Mouse (Mus musculus): ENCODE measurements at regions not wholly inside any gene's neighbourhood (a gene's known extent, or its start where the extent isn't known, plus 50 kb on each side); places are given as distances from the start of the nearest gene placed in this dataset.

DNA sequence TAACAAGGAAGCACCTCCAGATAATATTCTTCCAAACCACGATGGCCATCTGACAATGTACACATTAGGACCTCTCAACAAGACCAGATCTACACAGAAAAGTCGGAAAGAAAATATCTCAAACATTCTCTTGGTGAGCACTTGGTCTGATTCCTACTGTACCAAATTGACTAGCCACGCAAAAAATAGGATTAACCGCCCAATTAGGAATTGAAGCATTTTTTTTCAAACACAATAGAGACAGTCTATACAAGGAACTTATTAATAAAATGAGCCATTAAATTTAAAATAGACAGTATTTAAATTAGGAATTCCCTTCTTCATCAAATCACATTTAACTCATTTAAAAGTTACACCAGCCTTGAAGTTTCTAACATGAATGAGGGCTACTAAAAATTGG lies 655.0 kb downstream of the Car8 start:
- WGBS, result 82% methylated on average over 4 of the region's 4 CpGs

DNA sequence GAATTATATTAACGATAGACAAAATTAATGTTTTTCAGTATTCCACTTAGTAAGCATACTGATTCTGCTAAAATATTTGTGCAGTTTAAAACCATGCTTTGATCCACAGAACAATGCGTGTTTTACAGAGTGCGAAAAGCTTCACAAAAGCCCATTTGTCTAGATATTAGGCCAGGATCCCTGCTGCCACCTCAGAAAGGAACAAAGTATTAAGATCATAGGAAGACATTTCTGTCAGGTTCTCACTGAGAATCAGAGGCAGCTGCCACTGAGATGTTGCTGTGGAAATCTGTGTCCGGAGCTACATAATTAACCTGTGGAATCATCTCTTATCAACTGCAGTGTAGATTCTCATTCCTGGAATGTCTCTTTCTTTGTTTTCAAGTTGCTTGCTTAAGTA lies 656.9 kb downstream of the Car8 start:
- no peak for ATAC-seq (ENCODE audit: insufficient number of reproducible peaks, insufficient read depth, low FRiP score, low TSS enrichment)
- Histone ChIP-seq H3K4me2 (replicated peaks) (no peak overlapping the region), H3K27ac (no peak overlapping the region), H3K36me3 (no peaks in the 10 kb centered on the region), H3K27me3 (no peaks in the 10 kb centered on the region), H3K9ac (no peak overlapping the region), H3K4me3 (no peak overlapping the region), H3K4me1 (0 out of 2 replicates have a peak, but pooled peaks cover 7% of the 10 kb centered on the region), H3K9me3 (no peaks in the 10 kb centered on the region)
- WGBS, result 82% methylated on average over 4 of the region's 4 CpGs

More for the DNA sequence above, 655.0 kb downstream of the Car8 start:
- no peaks in the 10 kb centered on the region for H3K27me3 ChIP-seq
- no peak overlapping the region for H3K27ac ChIP-seq
- no peaks in the 10 kb centered on the region for H3K9me3 ChIP-seq
- no peak overlapping the region for H3K9ac ChIP-seq
- H3K4me3 ChIP-seq, result no peak overlapping the region
- no peaks in the 10 kb centered on the region for H3K36me3 ChIP-seq
- ATAC-seq (ENCODE audit: insufficient number of reproducible peaks, insufficient read depth, low FRiP score, low TSS enrichment), result no peak
- 0 out of 2 replicates have a peak, but pooled peaks cover 7% of the 10 kb centered on the region for H3K4me1 ChIP-seq
- no peak overlapping the region for H3K4me2 ChIP-seq (replicated peaks)

GRCm38 (mm10) chr4:7581220-7581916 lies 657.5 kb downstream of the Car8 start:
- Histone ChIP-seq H3K4me1 (0 out of 2 replicates have a peak, but pooled peaks cover 7% of the 10 kb centered on the region), H3K9ac (no peak overlapping the region), H3K27me3 (no peaks in the 10 kb centered on the region), H3K4me3 (no peak overlapping the region), H3K27ac (no peak overlapping the region), H3K36me3 (no peaks in the 10 kb centered on the region), H3K4me2 (replicated peaks) (no peak overlapping the region), H3K9me3 (no peaks in the 10 kb centered on the region)
- ATAC-seq (ENCODE audit: insufficient number of reproducible peaks, insufficient read depth, low FRiP score, low TSS enrichment), result no peak
- WGBS, result 67% methylated on average over 8 of the region's 8 CpGs

DNA sequence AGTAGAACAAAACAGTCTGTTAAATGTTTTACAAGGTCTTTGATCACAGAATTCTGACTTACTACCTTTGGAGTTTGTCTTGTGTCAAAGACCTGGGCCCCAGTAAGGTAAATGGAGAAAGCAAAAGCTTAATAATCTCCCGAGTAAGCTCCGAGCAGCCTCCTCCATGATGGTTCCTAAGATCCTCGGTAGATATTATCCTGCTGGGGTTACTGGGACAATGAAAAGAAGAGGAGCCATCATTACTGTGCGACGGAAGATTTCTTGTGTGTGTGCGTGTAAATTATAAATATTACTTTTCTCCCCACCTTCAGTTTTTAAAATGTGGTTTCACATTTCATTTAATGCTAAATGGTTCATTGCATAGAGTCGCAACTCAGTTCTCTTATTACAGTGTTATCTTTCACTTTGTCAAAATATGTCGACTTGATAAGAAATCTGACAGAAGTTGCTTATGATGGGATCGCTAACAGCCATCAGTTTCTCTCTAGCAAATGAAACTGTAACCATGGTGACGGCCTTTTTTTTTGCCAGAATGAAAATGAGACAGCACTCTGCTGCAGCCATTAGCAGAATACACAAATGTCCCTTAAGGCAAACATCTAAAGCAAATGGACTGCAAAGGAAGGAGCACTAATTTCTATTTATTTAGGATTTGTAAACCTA lies 658.2 kb downstream of the Car8 start:
- no peak overlapping the region for H3K4me2 ChIP-seq (replicated peaks)
- 62% methylated on average over 10 of the region's 10 CpGs for WGBS
- ATAC-seq (ENCODE audit: insufficient number of reproducible peaks, insufficient read depth, low FRiP score, low TSS enrichment), result no peak

GRCm38 (mm10) chr4:7574011-7574410 lies 664.8 kb downstream of the Car8 start:
- Histone ChIP-seq H3K4me2 (replicated peaks) (no peak overlapping the region), H3K9ac (no peak overlapping the region), H3K4me1 (no peaks in the 10 kb centered on the region), H3K36me3 (no peaks in the 10 kb centered on the region), H3K4me3 (no peak overlapping the region), H3K9me3 (no peaks in the 10 kb centered on the region), H3K27me3 (no peaks in the 10 kb centered on the region), H3K27ac (no peak overlapping the region)
- no peak for ATAC-seq (ENCODE audit: insufficient number of reproducible peaks, insufficient read depth, low FRiP score, low TSS enrichment)
- WGBS, result 64% methylated on average over 2 of the region's 2 CpGs

More for the DNA sequence above, 658.2 kb downstream of the Car8 start:
- H3K27me3 ChIP-seq, result no peaks in the 10 kb centered on the region
- H3K9me3 ChIP-seq, result no peaks in the 10 kb centered on the region
- H3K36me3 ChIP-seq, result no peaks in the 10 kb centered on the region
- no peak overlapping the region for H3K9ac ChIP-seq
- 0 out of 2 replicates have a peak, but pooled peaks cover 7% of the 10 kb centered on the region for H3K4me1 ChIP-seq
- H3K4me3 ChIP-seq, result no peak overlapping the region
- no peak overlapping the region for H3K27ac ChIP-seq

- H3K9ac ChIP-seq, result no peak overlapping the region
- H3K27me3 ChIP-seq, result no peaks in the 10 kb centered on the region
- H3K36me3 ChIP-seq, result no peaks in the 10 kb centered on the region
- no peak overlapping the region for H3K4me2 ChIP-seq (replicated peaks)
- H3K4me3 ChIP-seq, result no peak overlapping the region
- no peak for ATAC-seq (ENCODE audit: insufficient number of reproducible peaks, insufficient read depth, low FRiP score, low TSS enrichment)
- no peaks in the 10 kb centered on the region for H3K9me3 ChIP-seq
- no peaks in the 10 kb centered on the region for H3K4me1 ChIP-seq
- H3K27ac ChIP-seq, result no peak overlapping the region
- 70% methylated on average over 6 of the region's 6 CpGs for WGBS
Measured at GRCm38 (mm10) chr4:7567687-7568393, 671.0 kb downstream of the Car8 start.

DNA sequence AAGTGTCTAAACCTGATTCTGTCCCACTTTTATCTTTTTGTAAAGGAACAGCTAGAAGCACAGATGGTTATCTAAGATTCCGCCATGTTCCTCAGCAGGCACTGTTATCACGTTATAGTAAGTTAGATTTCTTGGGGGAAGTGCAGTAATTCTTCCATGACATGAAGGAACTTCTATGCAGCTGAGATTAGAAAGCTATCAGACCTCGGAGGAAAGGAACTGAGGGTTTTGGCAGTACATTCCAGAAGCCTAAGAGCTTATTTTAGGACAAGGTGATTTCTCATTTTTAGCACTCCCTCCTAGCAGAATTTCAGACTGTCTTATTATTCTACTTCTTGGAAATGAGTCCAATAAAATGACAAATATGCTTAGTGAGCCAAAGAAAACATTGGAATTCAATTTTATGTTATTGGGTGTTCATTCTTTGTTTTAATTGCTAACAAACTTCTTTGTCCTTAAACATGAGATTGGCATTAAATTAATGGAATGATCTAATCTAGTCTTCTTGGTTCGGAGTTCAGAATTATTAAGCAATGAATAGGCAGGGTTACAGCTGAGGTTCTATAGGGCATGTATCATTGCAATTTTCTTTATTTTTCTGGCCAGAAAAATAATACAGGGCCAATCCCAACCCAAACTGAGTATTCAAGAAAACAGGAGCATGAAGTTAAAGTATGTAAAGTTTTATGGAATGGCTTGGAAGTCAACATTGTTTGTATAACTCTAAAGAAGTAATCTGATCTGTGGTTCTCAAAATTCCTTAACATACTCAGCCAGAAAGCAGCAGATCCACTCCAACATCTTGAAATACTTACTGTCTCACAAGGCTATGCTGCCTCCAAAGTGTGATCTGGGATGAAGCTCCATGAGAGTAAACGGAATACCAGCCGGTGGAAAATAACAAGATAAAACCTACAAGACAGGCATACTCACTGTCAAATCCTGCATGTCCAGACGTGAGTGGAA lies 678.7 kb downstream of the Car8 start:
- no peak overlapping the region for H3K4me3 ChIP-seq
- no peak for ATAC-seq (ENCODE audit: insufficient number of reproducible peaks, insufficient read depth, low FRiP score, low TSS enrichment)

DNA sequence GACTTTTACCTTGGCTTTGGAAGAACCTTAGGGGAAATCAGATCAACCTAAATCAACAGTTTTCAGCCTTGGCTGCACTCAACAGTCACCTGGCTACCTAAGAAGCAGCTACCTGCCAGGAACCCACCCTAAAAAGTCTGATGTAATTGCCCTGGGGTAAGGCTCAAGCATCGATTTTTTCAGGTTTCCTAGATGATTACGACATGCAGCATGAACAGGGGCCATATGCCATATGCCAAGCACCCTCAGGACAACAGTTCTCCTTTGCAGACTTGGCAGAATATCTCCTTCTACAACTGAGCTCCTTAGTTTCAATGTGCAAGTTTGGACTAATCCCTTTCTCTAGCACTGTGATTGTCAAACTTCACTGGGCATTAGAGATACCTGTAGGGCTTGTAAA lies 680.1 kb downstream of the Car8 start:
- Histone ChIP-seq H3K27ac (no peak overlapping the region), H3K4me1 (no peaks in the 10 kb centered on the region), H3K4me3 (no peak overlapping the region), H3K4me2 (replicated peaks) (no peak overlapping the region), H3K27me3 (no peaks in the 10 kb centered on the region), H3K36me3 (no peaks in the 10 kb centered on the region), H3K9ac (no peak overlapping the region), H3K9me3 (no peaks in the 10 kb centered on the region)
- WGBS, result 73% methylated on average over 2 of the region's 2 CpGs
- no peak for ATAC-seq (ENCODE audit: insufficient number of reproducible peaks, insufficient read depth, low FRiP score, low TSS enrichment)

More for the DNA sequence above, 678.7 kb downstream of the Car8 start:
- H3K9ac ChIP-seq, result no peak overlapping the region
- no peaks in the 10 kb centered on the region for H3K27me3 ChIP-seq
- H3K4me2 ChIP-seq (replicated peaks), result no peak overlapping the region
- H3K9me3 ChIP-seq, result no peaks in the 10 kb centered on the region
- WGBS, result 34% methylated on average over 7 of the region's 7 CpGs
- H3K4me1 ChIP-seq, result no peaks in the 10 kb centered on the region
- H3K27ac ChIP-seq, result no peak overlapping the region; the same call in 1 of the 2 replicates
- no peaks in the 10 kb centered on the region for H3K36me3 ChIP-seq

DNA sequence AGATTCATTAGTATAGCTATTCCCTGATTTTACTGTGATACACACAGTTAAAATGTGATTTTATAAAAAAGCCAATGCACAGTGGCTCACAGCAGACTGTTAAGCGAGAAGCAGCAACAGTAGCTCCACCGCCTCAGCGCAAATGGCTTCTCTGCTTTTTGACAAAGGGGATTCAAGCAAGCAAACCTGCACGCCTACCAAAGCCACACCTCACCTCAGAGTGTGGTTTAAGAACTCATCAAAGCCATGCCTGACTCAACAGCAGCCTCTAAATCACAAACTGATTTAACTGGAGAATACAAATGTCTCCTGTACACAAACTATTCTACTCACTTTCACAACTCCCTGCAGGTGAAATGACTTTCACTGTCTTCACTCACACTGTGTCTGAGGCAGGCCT lies 704.5 kb downstream of the Car8 start:
- WGBS, result 88% methylated on average over 4 of the region's 4 CpGs
- H3K27ac ChIP-seq, result no peak overlapping the region
- H3K9ac ChIP-seq, result no peak overlapping the region
- no peak overlapping the region for H3K4me2 ChIP-seq (replicated peaks)
- no peak for ATAC-seq (ENCODE audit: insufficient number of reproducible peaks, insufficient read depth, low FRiP score, low TSS enrichment)
- H3K4me3 ChIP-seq, result no peak overlapping the region
- H3K9me3 ChIP-seq, result no peaks in the 10 kb centered on the region
- no peaks in the 10 kb centered on the region for H3K27me3 ChIP-seq
- no peaks in the 10 kb centered on the region for H3K4me1 ChIP-seq
- H3K36me3 ChIP-seq, result no peaks in the 10 kb centered on the region

DNA sequence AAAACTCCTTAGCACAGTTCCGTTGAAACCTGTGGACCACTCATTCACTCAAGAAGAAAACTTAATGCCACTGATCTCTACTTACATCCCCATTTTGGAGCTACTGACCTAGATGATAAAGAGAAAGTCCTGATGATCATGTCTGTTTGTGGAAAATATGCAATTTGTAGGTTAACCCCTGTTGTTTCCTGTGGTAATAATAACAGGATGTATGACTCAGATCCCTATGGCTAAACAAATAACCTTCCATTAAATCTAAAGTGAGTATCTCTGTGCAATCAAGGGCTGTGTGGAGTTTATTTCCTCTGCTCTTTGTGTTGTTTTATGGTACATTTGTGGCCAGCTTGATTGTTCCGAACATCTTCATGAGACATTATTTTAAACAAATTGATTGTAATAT lies 711.1 kb downstream of the Car8 start:
- Histone ChIP-seq H3K27me3 (no peaks in the 10 kb centered on the region), H3K36me3 (no peaks in the 10 kb centered on the region), H3K4me3 (no peak overlapping the region), H3K4me1 (no peaks in the 10 kb centered on the region), H3K9ac (no peak overlapping the region), H3K27ac (no peak overlapping the region), H3K9me3 (no peaks in the 10 kb centered on the region), H3K4me2 (replicated peaks) (no peak overlapping the region)
- ATAC-seq (ENCODE audit: insufficient number of reproducible peaks, insufficient read depth, low FRiP score, low TSS enrichment), result no peak
- 77% methylated on average over 2 of the region's 2 CpGs for WGBS

DNA sequence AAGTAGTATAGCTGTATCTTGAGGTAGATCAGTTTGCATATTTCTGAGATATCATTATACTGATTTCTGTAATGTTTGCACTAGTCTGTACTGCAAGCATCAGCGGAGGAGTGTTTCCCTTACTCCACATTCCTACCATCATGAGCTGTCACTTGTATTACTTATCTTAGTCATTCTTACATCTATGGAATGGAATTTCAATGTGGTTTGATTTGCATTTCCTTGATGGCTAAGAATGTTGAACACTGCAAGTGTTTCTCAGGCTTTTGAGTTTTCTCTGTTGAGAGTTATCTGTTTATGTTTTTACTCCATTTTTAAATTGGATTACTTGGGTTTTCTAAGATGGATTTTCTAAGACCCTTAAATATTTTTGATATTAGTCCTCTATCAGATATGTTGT lies 725.8 kb downstream of the Car8 start:
- no peak overlapping the region for H3K4me3 ChIP-seq
- ATAC-seq (ENCODE audit: insufficient number of reproducible peaks, insufficient read depth, low FRiP score, low TSS enrichment), result no peak
- WGBS, result 74% methylated on average over 1 of the region's 1 CpGs
- no peak overlapping the region for H3K9ac ChIP-seq
- H3K27me3 ChIP-seq, result no peaks in the 10 kb centered on the region
- no peak overlapping the region for H3K4me2 ChIP-seq (replicated peaks)
- H3K9me3 ChIP-seq, result no peaks in the 10 kb centered on the region
- H3K27ac ChIP-seq, result no peak overlapping the region
- H3K4me1 ChIP-seq, result no peaks in the 10 kb centered on the region
- H3K36me3 ChIP-seq, result no peaks in the 10 kb centered on the region

Measured in embryonic facial prominence, embryonic 12.5 days (tissue).